Mouse (Mus musculus) v-Abl transformed pro-B cells (cell line): Measurements from ENCODE around the gene Men1.
"Not testable (repeated sequence)": the region's sequence is repeated elsewhere in the genome, so short reads cannot be mapped to it uniquely, and the experiment has no call there.

Experiments used
- in situ Hi-C, 2 experiments: fragments of 400-800 bp; cut with MboI; formaldehyde crosslinking; loops; one replicate each; pipeline ENCODE4 v1.15.1; 2025; ENCODE audit not compliant: unreplicated experiment in 2 of 2

The Men1 gene

DNA sequence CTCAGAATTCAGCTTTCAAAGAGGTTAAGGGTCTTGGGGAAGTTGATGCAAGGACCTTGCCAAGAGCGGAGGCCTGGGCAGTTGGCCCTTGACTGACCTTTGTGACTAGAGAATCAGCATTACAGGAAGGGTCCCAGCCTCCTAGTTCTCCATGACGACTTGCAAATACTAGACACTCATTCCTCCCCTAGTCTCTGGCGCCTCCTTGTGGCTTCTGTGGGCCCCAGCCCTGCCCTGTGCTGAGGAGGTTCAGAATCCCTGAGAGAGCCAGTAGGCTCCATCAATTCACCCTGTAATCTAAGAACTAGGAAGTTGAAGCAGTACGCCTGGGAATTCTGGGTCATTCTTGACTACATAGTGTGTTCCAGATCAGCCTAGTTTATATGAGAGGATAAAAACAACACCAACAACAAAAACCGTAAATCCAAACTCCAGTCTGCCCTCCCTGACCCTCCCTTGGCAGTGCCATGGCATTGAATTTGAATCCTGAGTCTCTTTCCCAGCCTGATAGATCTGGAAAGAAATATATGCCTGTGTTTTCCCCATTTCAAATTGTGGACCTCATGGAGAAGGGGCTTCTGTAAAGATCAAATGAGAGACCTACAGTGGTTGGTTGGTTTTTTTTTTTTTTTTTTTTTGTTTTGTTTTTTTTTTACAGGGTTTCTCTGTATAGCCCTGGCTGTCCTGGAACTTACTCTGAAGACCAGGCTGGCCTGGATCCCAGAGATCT lies 29.8 kb upstream of the Men1 start:
- in situ Hi-C loops: loop anchor here (5.0 kb wide), 2 partner anchors 33 to 43 kb away; no protein-coding TSS in a partner anchor

DNA sequence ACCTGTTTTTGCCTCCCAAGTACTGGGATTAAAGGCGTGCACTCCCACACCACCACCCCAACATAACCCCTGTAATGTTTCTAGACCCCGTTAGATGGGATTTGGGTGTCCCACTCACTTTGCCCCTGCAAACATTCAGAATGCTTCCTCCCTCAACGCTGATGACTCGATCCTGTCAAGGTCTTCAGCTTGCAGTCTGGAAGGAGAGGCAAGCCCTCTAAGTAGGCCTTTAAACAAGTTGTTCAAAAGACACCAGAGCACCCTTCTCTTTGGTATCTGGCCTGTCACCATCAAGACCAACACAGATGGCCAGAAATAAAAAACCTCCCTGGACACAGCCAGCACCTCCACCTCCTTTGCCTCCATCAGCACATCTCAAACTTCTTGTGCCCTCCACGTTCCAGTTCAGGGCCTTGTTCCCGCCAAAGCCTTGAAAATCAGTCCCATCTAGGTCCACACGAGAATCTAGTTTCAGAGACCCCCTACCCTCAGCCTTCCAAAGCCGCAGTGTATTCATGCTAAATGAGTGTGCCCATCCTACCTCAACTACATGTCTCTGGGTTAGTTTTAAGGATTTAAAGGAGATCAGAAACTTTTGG lies 29.2 kb upstream of the Men1 start:
- in situ Hi-C loops: loop anchor here (5.0 kb wide), 2 partner anchors 33 to 43 kb away; no protein-coding TSS in a partner anchor

DNA sequence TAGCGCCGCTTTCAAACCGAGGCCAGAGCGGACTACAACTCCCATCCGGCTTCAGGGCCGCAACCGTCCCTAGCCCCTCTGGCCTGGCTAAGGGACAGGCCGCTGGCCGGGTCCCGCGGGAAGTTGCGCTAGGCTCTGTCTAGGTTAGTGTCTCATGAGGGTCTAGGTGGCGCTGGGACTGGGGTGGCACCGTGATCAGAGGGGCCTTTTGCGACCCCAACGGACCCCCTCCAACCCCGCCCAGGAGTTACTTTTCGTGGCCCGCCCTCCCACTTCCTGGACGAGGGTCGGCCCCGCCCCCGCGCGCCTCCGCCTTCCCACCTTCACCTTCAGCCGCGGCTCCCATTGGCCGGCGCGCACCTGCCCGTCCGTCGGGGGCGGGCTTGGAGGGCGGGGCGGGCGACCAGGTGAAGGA lies 28.6 kb upstream of the Men1 start, which contains the start of gene Cdc42bpg:
Cdc42bpg (plus strand) TSS at position 320 of the 415 bp plus-strand sequence.
- in situ Hi-C loops: loop anchor here (5.0 kb wide), 2 partner anchors 34 to 44 kb away; no protein-coding TSS in a partner anchor

DNA sequence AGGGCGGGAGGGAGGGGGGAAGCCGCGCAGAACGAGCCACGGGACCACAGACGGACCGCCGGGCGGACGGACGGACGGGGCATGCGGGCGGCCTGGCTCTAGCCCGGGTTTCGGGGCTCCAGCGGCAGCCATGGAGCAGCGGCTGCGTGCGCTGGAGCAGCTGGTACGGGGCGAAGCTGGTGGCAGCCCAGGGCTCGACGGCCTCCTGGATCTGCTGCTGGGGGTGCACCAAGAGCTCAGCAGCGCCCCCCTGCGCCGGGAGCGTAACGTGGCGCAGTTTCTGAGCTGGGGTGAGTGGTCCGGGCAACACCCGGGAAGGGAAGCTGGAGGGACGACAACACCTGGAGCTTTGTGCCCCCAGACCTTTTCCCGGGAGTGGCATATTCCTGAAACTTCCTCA lies 28.2 kb upstream of the Men1 start:
- in situ Hi-C loops: loop anchor here (5.0 kb wide), 2 partner anchors 34 to 44 kb away; no protein-coding TSS in a partner anchor

DNA sequence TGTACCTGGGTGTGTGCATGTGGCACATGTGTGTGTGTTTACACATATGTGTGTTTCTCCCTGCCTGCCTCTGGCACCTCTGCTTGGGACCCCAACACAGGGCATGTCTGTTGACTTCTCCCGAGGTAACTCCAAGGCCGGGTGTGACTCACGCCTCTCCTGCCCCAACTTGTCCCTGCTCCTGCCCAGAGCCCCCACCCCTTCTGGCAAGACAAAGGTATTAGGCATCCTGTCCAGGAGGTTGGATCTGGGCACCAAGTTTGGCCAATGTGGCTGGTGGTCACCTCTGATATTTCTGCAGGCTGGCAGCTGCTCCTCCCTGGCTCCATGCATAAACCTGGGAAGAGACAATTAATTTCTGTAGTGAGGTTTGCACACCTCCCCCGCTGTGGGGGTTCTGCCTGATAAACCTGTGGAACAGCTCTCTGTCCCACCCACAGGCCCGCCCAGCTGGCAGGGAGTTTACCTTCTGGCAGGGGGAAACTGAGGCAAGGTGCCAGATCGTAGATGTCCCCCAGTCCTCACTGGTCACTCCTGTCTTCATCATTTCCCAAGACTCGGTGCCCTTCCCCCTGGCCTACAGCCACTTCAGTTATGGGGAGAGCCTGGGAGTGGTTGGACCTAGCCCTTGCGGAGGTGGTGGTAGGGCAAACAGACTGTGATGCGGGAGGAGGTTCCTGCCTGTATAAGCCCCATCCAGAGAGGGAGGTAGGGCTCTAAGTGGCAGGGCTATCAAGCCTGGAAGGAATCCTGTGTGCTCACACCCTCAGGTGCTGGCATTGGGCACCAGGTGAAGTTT lies 26.8 kb upstream of the Men1 start:
- in situ Hi-C loops: loop anchor here (5.0 kb wide), 2 partner anchors 36 to 46 kb away; no protein-coding TSS in a partner anchor

DNA sequence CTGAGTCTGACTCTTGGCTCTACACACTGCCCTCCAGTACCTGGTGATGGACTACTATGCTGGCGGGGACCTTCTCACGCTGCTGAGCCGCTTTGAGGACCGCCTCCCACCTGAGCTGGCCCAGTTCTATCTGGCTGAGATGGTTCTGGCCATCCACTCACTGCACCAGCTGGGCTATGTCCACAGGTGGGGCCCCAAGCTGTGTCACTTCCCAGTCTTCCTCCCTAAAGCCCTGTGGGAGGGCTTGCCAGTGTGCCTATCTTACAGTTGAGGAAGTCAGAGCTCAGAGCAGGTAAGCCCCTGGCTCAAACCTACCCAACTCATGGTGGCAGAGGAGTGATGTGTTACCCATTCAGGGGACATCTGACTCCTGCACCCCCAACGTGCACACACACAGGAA lies 24.6 kb upstream of the Men1 start:
- in situ Hi-C loops: no loop called here

DNA sequence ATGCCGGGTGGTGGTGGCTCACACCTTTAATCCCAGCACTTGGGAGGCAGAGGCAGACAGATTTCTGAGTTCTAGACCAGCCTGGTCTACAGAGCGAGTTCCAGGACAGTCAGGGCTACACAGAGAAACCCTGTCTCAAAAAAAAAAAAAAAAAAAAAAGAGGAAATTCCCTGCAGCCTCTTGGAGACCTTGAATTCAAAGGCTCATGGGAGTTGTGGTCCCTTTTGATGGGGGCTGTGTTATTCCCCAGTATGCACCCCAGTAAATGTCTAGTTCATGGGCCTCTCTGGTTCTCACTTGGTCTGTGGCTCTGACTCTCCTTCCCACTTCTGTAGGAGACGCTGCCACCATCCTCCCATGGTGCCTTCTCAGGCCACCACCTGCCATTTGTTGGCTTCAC lies 23.0 kb upstream of the Men1 start:
- in situ Hi-C loops: not testable (repeated sequence)

DNA sequence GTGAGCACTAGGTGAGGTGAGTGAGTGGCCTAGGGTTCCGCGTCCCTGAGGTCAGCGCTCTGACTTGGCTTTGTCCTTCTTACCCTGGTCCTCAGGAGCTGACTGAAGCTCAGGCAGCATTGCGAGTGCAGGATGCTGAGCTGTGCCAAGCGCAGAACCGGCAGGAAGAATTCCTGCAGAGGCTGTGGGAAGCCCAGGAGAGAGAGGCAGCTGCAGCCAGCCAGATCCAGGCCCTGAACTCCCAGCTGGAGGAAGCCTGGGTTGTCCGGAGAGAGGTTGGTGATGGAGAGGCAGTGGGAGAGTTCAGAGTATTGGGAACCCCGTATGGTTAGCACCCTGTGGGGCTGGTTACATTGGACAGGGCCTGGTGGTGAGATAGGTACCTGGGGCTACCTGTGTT lies 21.0 kb upstream of the Men1 start:
- in situ Hi-C loops: no loop called here

DNA sequence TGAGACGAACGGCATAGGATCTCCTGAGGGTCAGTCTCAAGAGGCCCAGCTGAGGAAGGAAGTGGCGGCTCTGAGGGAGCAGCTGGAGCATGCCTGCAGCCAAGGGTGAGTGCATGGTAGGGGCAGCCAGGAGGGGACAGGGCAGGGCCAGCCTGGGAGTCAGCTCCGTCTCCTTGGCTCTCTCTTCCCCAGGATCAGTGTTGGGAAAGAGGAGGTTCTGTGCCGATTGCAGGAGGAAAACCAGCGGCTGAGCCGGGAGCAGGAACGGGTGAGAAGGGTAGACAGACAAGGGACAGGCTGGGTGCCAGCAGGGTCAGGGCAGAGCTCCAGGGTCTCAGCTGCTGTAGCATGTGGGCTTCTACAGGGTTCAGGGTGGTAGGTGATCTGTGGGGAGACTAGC lies 20.3 kb upstream of the Men1 start:
- in situ Hi-C loops: no loop called here

DNA sequence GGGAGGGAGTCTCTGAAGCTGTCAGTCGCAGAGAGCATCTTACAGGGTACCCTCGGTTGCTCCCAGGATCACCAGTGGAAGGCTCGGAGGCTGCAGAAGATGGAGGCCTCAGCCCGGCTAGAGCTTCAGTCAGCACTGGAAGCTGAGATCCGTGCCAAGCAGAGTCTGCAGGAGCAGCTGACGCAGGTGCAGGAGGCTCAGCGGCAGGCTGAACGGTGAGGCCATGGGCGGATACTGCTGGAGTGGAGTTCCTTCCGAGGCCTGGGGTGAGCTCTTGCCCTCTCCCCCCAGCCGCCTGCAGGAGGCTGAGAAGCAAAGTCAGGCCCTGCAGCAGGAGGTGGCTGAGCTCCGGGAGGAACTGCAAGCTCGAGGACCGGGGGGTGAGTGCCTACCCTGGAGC lies 19.2 kb upstream of the Men1 start:
- in situ Hi-C loops: no loop called here

DNA sequence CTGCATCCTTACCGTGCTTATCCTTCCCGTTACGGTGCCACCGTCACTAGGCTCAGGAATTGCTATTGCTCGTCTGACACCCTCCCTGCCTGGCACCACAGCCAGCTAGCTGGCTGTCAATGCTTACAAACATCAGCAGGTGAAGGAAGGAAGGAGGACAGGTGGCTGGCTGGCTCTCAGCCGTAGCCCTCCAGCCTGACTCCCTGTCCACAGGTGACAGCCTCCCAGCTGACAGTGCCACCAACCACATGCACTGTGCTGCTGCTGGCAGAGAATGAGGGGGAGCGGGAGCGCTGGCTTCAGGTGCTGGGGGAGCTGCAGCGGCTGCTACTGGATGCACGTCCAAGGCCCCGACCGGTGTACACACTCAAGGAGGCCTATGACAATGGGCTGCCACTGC lies 16.6 kb upstream of the Men1 start:
- in situ Hi-C loops: no loop called here

DNA sequence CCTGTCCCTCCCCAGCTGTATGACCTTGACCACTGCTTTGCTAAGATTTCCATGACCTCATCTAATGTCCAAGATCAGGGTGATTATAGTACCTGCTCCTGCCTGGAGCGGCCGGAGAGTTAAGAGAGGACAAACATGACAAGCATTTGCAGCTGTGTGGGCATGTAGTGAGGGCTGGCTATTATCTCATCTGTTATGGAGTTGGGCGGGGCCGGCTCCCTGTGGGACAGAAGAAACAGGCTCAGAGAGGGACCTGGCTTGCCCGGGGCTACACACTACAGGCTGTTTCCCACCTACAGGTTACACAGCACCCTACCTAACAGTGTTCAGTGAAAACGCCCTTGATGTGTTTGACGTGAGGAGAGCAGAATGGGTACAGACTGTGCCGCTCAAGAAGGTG lies 13.4 kb upstream of the Men1 start:
- in situ Hi-C loops: no loop called here

DNA sequence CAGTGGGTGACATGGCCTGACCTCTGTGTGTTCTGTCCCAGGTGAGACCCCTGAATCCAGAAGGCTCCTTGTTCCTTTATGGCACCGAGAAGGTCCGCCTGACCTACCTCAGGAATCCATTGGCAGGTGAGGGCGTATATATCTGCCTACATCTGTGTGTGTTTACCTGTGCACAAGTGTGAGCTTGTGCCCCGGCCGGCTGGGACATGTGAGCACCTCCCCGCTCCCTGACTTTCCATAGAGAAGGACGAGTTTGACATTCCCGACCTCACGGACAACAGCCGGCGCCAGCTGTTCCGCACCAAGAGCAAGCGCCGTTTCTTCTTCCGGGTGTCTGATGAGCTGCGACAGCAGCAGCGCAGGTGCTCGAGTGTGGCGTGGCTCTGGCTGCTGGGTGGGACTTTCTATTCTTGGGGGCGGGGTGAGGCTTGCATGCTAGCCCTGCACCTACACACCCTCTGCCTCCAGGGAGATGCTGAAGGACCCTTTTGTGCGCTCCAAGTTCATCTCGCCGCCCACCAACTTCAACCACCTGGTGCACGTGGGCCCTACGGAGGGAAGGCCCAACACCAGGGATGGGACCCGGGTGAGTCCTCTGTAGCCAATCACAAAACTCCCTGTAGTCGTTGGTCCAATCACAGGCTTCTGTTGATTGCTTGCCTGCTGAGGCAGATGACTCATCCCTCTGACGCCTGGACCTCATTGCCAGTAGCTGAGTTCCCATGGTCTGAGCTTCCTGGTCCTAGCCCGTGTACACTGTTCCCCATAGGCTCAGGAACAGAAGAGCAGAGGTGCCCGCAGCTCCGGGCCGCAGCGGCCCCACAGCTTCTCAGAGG lies 12.8 kb upstream of the Men1 start:
- in situ Hi-C loops: no loop called here

DNA sequence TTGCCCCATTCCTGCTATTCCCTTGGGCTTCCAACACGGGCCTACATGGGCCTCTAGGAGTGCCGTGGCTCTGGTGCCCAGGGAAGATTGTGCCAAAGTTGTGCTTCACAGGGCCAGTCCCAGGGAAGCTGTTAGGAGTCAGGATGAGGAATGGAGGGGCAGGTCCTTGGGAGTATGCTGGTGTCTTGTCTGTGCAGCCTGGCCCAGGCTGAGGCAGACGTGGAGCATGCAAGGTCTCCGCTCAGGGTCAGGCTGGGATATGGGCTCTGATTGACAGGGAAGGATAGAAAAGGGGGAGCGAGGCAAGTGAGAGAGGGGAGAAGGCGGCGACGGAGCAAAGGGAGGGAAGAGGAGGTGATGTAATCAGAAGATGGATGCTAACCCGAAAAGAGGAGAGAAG lies 10.0 kb upstream of the Men1 start:
- in situ Hi-C loops: no loop called here

DNA sequence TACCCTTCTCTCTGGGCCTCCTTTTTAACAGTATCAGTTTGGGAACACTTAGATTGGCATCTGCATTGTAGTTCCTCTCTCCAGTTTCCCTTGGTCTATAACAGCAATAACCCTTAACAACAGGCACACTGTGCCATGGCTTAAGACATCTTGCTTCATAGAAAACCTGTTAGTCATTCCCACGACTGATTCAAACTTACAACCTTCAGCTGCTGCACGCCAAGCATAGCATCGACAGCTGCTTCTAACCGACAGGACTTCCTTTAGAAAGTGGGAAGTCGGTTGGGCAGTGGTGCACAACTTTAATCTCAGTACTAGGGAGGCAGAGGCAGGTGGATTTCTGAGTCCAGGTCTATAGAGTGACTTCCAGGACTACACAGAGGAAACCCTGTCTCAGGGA lies 3.6 kb upstream of the Men1 start:
- in situ Hi-C loops: loop anchor here in 1 of 2 experiments (5.0 to 10.0 kb wide), 2 partner anchors 204 to 286 kb away; partner anchors contain the start of genes Snx15 and Syvn1

DNA sequence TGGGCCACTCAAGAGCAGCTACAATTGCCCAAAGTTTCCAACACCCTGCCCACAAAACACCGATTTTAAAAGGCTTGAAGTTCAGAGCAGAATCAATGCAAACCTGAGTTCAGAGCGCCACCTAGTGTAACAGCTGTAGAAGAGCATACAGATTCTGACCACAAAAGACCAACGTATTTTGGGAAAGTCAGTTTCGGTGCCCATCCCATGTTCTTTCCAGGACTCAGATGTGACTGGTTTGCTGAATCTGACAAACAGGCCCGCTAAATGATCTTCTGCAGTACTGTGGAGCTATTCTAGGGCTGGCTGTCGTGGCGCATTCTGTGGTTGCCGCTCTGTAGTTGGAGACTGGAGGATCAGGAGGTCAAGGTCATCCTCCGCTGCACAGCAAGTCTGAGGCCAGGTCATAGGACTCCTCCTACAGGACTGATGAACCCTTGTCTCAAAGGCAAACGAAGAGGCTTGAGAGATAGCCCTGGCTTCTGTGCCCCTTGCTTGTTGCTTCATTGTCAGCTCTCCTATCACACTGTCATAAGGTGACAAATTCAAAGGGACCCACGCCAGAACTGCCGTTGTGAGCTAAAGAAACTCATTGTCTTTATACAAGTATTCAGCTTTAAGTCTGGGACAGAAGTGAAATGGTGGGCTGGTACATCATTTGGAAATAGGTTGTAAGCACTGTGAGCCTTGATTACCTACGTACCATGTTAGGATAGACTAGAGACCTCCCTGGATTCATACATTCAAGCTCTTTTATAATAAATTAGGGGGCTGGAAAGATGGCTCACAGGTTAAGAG lies 2.9 kb upstream of the Men1 start:
- in situ Hi-C loops: loop anchor here in 1 of 2 experiments (5.0 to 10.0 kb wide), 2 partner anchors 205 to 287 kb away; partner anchors contain the start of genes Snx15 and Syvn1

DNA sequence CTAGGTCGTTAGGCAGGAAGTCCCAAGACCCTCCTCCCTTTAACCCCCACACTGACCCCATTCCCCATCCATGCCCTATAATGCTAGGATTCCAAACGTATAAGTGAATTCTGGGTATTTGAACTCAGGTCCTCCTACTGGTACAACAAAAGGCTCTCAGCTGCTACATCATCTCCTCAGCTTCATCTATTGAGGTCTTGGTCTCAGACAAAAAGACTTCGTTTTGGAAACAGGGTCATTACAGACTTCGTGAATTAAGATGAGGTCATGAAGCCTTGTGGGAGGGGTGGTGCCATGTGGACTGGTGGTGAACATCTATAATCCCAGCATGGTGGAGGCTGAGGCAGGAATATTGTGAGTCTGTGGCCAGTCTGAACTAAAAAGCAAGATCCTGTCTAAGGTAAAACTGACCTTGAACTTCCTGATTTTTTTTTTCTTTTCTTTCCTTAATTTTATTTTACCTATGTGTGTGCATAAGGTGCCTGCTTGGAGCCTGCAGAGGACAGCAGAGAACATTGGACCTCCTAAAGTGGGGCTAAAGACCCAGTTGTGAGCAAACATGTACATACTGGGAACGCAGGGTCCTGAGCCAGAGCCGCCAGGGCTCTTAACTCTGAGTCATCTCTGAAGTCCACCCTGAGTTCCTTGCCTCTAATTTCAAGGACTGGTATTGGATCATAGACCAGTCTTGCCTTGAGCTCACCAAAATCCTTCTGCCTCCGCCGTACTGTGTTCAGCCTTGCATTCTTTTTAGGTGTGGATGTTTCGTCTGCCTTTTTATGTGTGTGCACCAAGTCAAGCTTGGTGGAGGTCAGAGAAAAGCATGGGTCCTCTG lies 801 bp upstream of the Men1 start:
- in situ Hi-C loops: loop anchor here in 1 of 2 experiments (5.0 to 10.0 kb wide), 2 partner anchors 207 to 289 kb away; partner anchors contain the start of genes Snx15 and Syvn1

DNA sequence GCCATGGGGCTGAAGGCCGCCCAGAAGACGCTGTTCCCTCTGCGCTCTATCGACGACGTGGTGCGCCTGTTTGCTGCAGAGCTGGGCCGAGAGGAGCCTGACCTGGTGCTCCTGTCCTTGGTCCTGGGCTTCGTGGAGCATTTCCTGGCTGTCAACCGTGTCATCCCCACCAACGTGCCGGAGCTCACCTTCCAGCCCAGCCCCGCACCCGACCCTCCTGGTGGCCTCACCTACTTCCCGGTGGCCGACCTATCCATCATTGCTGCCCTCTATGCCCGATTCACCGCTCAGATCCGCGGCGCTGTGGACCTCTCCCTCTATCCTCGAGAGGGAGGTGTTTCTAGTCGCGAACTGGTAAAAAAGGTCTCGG lies 664 bp downstream of the Men1 start:
- in situ Hi-C loops: loop anchor here in 1 of 2 experiments (10.0 kb wide), 1 partner anchor 291 kb away; the partner anchor contains the start of gene Syvn1
